ENCODE assay signal across 9 mouse cellular contexts in the genomic region with DNA sequence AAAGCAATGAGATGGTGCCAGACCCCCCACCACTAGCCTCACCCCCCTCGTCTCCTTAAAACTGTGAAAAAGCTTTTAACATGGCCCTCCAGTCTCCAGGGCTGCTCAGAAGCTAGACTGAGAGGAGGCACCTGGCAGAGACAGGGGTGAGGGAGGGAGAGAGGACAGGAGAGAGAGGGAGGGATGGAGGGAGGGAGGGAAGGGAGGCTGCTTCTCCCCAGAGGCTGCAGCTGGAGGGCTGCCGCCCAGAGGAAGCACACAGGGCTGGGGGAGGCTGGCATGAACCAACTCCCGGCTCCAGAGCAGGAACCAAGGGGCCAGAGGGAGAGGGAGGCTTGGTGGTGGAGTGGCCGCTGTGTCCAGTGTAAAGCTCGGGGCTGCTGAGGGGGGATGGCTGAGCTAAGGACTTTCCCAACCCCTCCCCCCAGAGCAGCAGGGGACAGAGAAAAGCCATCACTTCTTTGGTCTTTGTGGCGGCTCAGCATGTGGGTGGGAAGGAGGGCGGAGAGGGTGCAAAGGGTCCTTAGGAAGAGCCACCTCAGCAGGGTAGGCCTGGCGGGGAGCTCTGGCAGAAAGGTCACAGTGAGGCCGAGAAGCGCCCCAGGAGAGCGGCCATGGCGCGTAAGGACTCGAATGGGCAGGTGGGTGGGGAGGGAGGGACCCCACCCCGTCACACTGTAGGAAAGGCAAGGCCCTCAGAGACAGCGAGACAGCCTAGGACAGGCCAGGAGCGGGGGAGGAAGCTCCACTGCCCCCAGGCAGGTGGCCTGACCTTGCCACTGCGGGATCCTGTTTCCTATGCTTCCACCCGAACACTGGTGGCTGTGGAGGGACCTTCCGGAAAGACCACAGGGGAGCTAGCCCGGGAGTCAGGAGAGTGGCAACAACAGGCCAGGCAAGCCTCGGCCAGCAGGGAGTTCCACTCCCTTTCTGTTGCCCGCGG. TPM values are rescaled to one million over a fixed set of nuclear protein-coding genes. Genes with fewer than 3 reads are reported as not detected.
DNase-seq lines count a peak whose midpoint lies in the region; ATAC-seq lines count a peak whose summit lies in the region.
"Had no signal": no experiment of that assay in that cellular context is flagged by ENCODE, and none has a peak within 500 bp of the region (broad histone marks: within the 10 kb centered on the region; RNA-seq: fewer than 3 reads in every experiment).

No protein-coding gene starts in this region.

- intact Hi-C loops in heart, postnatal 14 days (cut with DNase I), result no loop called here

- H3K4me1 ChIP-seq in heart, embryonic 12.5 days (replicated peaks), result peaks cover 38% of the 10 kb centered on the region
- H3K4me1 ChIP-seq in intestine, embryonic 16.5 days (ENCODE audit: control insufficient read depth, insufficient read depth, low read length), result peaks cover 12% of the 10 kb centered on the region

- 33% methylated on average over 23 of the region's 24 CpGs for WGBS in heart, embryonic 12.5 days
- 44% methylated on average over 24 of the region's 24 CpGs for WGBS in intestine, embryonic 16.5 days

- no peak for DNase-seq in heart, postnatal 14 days
- peak; percentile 58 for DNase-seq in embryo, embryonic 10.5 days (ENCODE audit: low spot score)
- peak; percentile 55 for DNase-seq in retina, postnatal 1 day
- DNase-seq in cerebellum, postnatal 25 days, result no peak
- no peak for DNase-seq in T-cell, adult 2 months (ENCODE audit: low spot score)
- no peak for DNase-seq in c-Kit-positive CD71-positive TER-119-positive erythroid progenitor cells, embryonic 14.5 days (ENCODE audit: low spot score)
- DNase-seq: cerebellum, adult 11 months had no signal

- no peak overlapping the region for H3K4me2 ChIP-seq in heart, embryonic 12.5 days
- H3K4me2 ChIP-seq in intestine, embryonic 16.5 days (ENCODE audit: low read depth, low read length), result no peak overlapping the region

- peak overlapping the region; percentile 51 for H3K9ac ChIP-seq in heart, embryonic 12.5 days
- peak overlapping the region; percentile 37 for H3K9ac ChIP-seq in intestine, embryonic 16.5 days (ENCODE audit: low read depth, low read length)

- H3K36me3 ChIP-seq in heart, embryonic 12.5 days, result peaks cover 41% of the 10 kb centered on the region
- peaks cover 9% of the 10 kb centered on the region; the same call in 1 of the 2 replicates for H3K36me3 ChIP-seq in intestine, embryonic 16.5 days (ENCODE audit: control insufficient read depth, insufficient read depth, low read length)

- H3K27me3 ChIP-seq in heart, embryonic 12.5 days (replicated peaks), result 0 out of 2 replicates have a peak, but pooled peaks cover 11% of the 10 kb centered on the region
- H3K27me3 ChIP-seq in intestine, embryonic 16.5 days (replicated peaks; ENCODE audit: control insufficient read depth, insufficient read depth, low read length), result no peaks in the 10 kb centered on the region

- no peak overlapping the region for H3K4me3 ChIP-seq in heart, embryonic 12.5 days
- H3K4me3 ChIP-seq in intestine, embryonic 16.5 days (ENCODE audit: low read length), result no peak overlapping the region

- H3K27ac ChIP-seq in heart, embryonic 12.5 days (ENCODE audit: poor library complexity, severe bottlenecking), result no peak overlapping the region
- no peak overlapping the region for H3K27ac ChIP-seq in intestine, embryonic 16.5 days (ENCODE audit: low read length)

- ATAC-seq in heart, embryonic 12.5 days (ENCODE audit: insufficient number of reproducible peaks, low FRiP score), result 0 out of 2 replicates have a peak, but pooled peaks have one; percentile 15
- peak; percentile 38 for ATAC-seq in intestine, embryonic 16.5 days

- no peaks in the 10 kb centered on the region for H3K9me3 ChIP-seq in heart, embryonic 12.5 days (replicated peaks)
- H3K9me3 ChIP-seq in intestine, embryonic 16.5 days (ENCODE audit: control insufficient read depth, low read length), result no peaks in the 10 kb centered on the region

RNA-seq across cellular contexts. Expression of a gene that starts 15.6 kb away (rescaled TPM):
- 52.4 and 55.2 TPM in 2 replicates for polyA plus RNA-seq in heart, embryonic 12.5 days (2016; fragmentation: Nextera tagmentation; extraction: Ambion mirVana)
- 10 to 100 TPM; 25.1 to 27.0 TPM for total RNA-seq in heart, postnatal 14 days (2021)
- 69.8 and 75.7 TPM in 2 replicates for polyA plus RNA-seq in intestine, embryonic 16.5 days (2015; fragmentation: Nextera tagmentation; extraction: Ambion mirVana)

RNA-seq across cellular contexts. Expression of a gene that starts 30.3 kb away (rescaled TPM):
- 0.41 and 0.47 TPM in 2 replicates for polyA plus RNA-seq in heart, embryonic 12.5 days (2016; fragmentation: Nextera tagmentation; extraction: Ambion mirVana)
- total RNA-seq in heart, postnatal 14 days (2021), result 1 to 10 TPM in 1 of 2 experiments, under 1 TPM in 1; 0.84 to 2.4 TPM
- 3.0 and 4.0 TPM in 2 replicates for polyA plus RNA-seq in intestine, embryonic 16.5 days (2015; fragmentation: Nextera tagmentation; extraction: Ambion mirVana)

RNA-seq across cellular contexts. Expression of a gene that starts 52.6 kb away (rescaled TPM):
- 2.3 and 3.2 TPM in 2 replicates for polyA plus RNA-seq in heart, embryonic 12.5 days (2016; fragmentation: Nextera tagmentation; extraction: Ambion mirVana)
- total RNA-seq in heart, postnatal 14 days (2021), result 10 to 100 TPM; 22.4 to 22.5 TPM
- polyA plus RNA-seq in intestine, embryonic 16.5 days (2015; fragmentation: Nextera tagmentation; extraction: Ambion mirVana), result 2.4 and 2.8 TPM in 2 replicates

Comparison
In these comparisons a context has a peak if more than half of its experiments do, and no peak if none do; other contexts are left out.
1. DNase-seq: peak in embryo, embryonic 10.5 days (single experiment) and retina, postnatal 1 day (single experiment); none in heart, postnatal 14 days (0 of 2), cerebellum, postnatal 25 days (0 of 2), T-cell, adult 2 months (single experiment) and c-Kit-positive CD71-positive TER-119-positive erythroid progenitor cells, embryonic 14.5 days (single experiment).